Mouse (Mus musculus): ENCODE measurements around the gene Sgcb.
"Not testable (repeated sequence)": the region's sequence is repeated elsewhere in the genome, so short reads cannot be mapped to it uniquely, and the experiment has no call there.

Sgcb gene

DNA sequence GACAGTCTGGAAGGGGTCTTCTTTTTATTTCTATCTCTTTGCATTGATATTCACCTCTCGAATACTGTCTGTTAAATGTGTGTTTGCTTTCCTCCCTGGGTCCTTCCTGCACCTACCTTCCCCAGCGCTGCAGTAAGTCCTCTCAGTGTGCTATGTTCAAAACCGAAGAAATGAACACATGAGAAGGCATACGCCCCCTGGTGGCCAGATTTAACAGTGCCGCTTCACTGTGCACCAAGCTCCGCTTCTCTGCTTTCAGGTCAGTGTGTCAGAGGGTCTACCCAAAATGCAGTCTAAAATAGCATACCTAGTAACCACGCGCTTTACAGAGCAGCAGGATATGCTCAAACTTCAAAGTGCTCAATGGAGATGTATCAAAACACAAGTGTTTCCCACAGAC, 14.4 kb downstream of the Sgcb start:
- DNase-seq (ENCODE audit: low spot score in 2 of 2): peak; percentile 79 to 89

- no peak for DNase-seq (ENCODE audit: low spot score in 2 of 2)
Measured at GRCm38 (mm10) chr5:73632291-73632690, 15.3 kb downstream of the Sgcb start, which contains the start of gene Lrrc66. TSS of gene Lrrc66 (minus strand) at chr5:73632526.

DNA sequence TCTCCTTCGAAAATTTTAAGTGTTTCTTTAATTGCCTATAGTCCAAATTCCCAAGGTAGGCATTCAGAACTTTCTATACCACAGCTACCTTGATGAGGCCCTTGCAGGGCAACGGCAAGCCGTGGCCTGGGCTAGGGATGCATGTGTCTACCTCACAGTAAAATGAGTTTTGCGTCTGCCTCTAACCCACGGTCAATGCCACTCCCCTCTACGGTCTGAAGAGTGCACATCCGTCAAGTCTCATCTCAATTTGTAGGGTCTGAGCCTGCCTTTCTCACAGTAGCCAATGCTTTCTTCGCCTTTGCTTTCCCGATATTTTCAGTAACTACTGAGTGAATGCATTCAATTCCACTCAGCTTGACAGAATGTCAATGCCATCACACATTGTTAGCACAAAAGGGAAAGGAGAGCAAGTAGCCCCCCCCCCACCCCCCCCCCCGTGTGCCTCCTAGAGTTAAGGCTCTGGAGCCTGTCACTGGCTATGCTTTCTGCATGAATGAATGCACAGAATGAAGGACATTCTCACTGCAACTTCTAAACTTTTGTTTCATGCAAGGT, 16.5 kb downstream of the Sgcb start:
- no peak for DNase-seq (ENCODE audit: low spot score in 2 of 2)

DNA sequence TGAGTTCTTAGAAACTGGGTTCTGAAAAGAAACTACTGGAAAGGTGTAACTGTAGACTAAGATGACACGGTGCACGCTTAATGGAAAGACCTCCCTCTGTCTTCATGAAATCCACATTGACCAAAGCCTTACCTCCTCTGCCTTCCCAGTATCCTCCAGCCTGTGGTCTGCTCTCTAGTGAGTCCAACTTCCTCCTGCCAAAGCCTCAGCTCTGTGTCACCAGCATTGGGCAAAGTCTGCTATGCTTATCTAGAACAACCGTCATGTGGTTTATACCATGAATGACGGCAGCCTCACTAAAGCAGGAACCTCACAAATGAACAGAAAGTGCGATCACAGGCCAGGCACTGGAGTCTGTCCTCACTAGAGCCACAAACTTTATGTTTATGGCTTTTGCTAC, 17.4 kb downstream of the Sgcb start:
- no peak for DNase-seq (ENCODE audit: low spot score in 2 of 2)

- no peak for DNase-seq (ENCODE audit: low spot score in 2 of 2)
Measured at GRCm38 (mm10) chr5:73627991-73628390, 19.6 kb downstream of the Sgcb start.

DNA sequence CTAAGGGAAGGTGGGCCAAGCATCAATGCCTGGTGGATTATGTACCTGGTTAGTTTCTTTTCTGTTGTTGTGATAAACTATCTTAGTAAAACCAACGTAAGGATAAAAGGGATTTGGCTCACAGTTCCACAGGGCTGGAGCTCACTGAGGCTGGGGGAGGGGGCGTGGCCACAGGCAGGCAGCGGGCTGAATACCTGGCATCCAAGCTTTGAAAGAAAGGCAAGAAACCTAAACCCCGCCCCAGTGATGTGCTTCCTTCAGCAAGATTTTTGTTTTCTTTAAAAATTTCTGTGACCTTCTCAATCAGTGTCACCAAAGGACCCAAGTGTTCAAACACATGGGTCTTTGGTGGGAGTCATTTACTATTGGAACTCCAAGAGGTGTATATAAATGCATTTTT, 20.0 kb downstream of the Sgcb start:
- DNase-seq (ENCODE audit: low spot score in 2 of 2): no peak

GRCm38 (mm10) chr5:73626842-73627241, 20.7 kb downstream of the Sgcb start:
- no peak for DNase-seq (ENCODE audit: low spot score in 2 of 2)

- no peak for DNase-seq (ENCODE audit: low spot score in 2 of 2)
Measured at GRCm38 (mm10) chr5:73625505-73625904, 22.1 kb downstream of the Sgcb start.

DNA sequence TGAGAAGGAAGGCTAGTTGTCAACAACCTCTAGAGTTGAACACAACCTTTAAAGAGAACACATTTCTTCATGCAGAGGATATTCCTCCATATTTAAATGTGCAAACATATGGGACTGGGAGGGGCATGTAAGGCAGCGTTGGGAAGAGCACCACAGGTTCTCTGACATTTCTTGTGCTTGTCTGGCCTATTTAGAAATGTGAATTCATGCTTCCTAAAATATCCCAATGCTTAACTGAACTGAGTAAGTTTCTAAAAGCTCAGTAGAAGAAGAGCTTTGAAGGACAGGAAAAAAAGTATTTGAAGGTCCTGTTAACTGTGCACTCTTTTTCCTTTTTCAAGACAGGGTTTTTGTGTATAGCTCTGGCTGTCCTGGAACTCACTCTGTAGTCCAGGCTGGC, 28.6 kb downstream of the Sgcb start:
- DNase-seq (ENCODE audit: low spot score in 2 of 2): no peak

- no peak for DNase-seq (ENCODE audit: low spot score in 2 of 2)
Measured at GRCm38 (mm10) chr5:73615211-73615610, 32.4 kb downstream of the Sgcb start.

GRCm38 (mm10) chr5:73613296-73613695, 34.3 kb downstream of the Sgcb start:
- no peak for DNase-seq (ENCODE audit: low spot score in 2 of 2)

- DNase-seq (ENCODE audit: low spot score in 2 of 2): no peak
Measured at GRCm38 (mm10) chr5:73611071-73611470, 36.5 kb downstream of the Sgcb start.

DNA sequence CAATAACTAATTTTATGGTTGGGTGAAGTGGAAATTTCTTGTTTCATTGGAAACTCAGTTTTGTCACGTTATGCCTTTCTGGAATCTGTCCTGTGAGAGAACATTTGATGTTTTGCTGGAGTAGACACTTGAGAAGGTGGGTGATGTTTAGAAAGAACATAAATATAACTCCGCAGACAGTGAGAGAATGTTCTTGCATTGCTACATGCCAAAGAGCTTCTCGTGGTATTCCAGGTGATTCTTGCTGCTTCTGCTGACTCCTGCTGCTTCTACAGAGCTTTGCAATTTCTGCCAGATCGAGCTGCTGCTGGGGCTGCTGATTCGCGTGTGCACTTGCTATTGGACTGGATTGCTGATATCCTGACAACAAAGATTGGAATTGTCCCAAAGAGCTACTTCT, 42.6 kb downstream of the Sgcb start:
- DNase-seq (ENCODE audit: low spot score in 2 of 2): peak in 1 of 2 experiments; percentile 40

GRCm38 (mm10) chr5:73604542-73604941, 43.0 kb downstream of the Sgcb start:
- DNase-seq (ENCODE audit: low spot score in 2 of 2): no peak

GRCm38 (mm10) chr5:73602865-73603264, 44.7 kb downstream of the Sgcb start:
- no peak for DNase-seq (ENCODE audit: low spot score in 2 of 2)

DNA sequence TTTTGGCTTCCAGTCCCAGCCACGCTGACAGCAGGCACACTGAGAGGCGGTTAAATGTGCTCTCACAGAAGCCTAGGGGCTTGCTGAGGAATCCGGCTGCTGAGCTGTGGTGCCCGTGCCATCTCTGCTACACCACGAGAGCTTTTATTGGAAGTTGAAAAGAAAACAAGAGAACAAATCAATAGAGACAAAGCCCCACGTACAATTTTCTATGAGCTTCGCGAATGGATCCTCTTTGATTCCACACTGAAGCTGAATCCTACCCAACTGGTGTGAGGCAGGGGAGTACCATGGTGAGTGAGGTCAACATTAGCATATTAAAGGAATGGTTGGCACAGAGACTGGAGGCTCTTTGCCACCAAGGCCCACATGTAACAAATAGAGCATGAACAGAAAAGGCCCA, 46.2 kb downstream of the Sgcb start:
- no peak for DNase-seq (ENCODE audit: low spot score in 2 of 2)

DNA sequence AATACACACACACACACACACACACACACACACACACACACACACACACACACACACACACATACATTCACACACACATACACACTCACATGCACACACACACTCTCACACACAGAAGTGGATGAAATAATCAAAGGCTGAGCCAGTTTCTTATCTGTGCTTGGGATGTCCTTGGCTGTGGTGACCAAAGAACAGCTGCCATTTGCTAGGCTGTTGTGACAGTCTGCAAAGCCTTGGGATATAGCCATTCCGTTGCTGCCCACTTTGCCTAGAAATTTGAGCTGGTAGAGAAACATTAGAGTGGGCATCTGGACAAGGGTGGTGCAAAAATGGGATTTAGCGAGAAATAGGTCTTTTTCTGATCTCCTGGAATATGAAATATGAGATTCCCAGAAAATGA, 47.6 kb downstream of the Sgcb start:
- DNase-seq (ENCODE audit: low spot score in 2 of 2): no peak

GRCm38 (mm10) chr5:73598943-73599695, 48.5 kb downstream of the Sgcb start:
- no peak for DNase-seq (ENCODE audit: low spot score in 2 of 2)

DNA sequence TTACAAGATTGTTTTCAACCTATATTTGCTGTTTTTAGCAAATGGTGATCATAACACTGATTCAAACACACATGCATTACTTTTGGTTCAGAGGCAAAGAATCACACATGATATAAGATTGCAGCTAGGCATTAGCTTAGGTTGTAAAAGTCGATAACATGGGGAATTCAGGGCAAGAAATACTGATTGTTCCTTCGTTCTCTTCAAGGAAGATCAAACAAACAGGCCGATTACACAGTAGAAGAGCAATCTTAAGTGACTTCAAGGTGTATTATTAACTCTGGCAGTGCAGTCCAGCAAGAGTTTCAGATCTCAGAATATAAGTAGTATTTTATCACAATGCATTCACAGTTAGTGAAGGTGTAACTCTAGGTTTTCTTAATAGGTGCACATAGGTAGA, 60.5 kb downstream of the Sgcb start:
- no peak for DNase-seq (ENCODE audit: low spot score in 2 of 2)

- DNase-seq (ENCODE audit: low spot score in 2 of 2): no peak
Measured at GRCm38 (mm10) chr5:73586597-73586996, 61.0 kb downstream of the Sgcb start.

- DNase-seq (ENCODE audit: low spot score in 2 of 2): peak in 1 of 2 experiments; percentile 17
Measured at GRCm38 (mm10) chr5:73585212-73586115, 62.1 kb downstream of the Sgcb start.

DNA sequence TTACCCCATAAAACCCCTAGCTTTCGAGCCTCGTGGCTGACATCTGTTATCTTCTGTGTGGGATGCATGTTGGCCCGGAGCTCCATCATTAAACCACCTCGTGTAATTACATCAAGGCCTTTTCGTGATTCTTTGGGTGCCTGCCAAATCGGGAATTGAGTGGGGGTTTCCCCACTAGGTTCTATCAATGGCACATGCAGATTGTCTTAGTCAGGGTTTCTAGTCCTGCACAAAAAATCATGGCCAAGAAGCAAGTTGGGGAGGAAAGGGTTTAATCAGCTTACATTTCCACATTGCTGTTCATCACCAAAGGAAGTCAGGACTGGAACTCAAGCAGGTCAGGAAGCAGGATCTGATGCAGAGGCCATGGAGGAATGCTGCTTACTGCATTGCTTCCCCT, 63.6 kb downstream of the Sgcb start:
- not testable (repeated sequence) for DNase-seq (ENCODE audit: low spot score in 2 of 2)
